Mouse (Mus musculus): ENCODE data around the gene Mad1l1.

DNA sequence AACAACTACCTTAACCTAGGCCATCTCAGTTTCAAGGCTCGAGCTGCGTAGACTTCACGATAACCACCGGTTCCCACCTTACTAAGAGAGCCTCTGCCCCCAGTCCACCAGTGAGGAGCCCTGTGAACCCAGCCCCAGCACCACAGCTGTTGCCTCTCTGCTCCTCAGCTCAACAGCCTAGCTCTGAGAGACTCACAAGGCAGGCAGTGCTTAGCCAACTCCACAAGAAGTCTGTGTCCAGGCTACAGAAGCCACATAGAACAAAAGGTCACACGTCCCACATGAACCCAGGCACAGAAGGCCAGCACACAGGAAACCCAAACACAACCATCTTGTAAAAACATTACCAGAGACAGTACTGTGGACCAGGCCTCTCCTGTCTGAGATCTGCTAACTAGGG, 62.7 kb downstream of the Mad1l1 start:
- TF ChIP-seq CTCF (IDR thresholded peaks at IDR 0.05; ENCODE audit: borderline replicate concordance, extremely low read depth, insufficient read depth, insufficient read length) (no peak), POLR2A (IDR thresholded peaks at IDR 0.05; ENCODE audit: borderline replicate concordance, extremely low read depth, insufficient read depth, insufficient read length, poor library complexity, severe bottlenecking) (no peak)
